Mouse (Mus musculus): ENCODE measurements around the gene Cobl.

Cobl gene

DNA sequence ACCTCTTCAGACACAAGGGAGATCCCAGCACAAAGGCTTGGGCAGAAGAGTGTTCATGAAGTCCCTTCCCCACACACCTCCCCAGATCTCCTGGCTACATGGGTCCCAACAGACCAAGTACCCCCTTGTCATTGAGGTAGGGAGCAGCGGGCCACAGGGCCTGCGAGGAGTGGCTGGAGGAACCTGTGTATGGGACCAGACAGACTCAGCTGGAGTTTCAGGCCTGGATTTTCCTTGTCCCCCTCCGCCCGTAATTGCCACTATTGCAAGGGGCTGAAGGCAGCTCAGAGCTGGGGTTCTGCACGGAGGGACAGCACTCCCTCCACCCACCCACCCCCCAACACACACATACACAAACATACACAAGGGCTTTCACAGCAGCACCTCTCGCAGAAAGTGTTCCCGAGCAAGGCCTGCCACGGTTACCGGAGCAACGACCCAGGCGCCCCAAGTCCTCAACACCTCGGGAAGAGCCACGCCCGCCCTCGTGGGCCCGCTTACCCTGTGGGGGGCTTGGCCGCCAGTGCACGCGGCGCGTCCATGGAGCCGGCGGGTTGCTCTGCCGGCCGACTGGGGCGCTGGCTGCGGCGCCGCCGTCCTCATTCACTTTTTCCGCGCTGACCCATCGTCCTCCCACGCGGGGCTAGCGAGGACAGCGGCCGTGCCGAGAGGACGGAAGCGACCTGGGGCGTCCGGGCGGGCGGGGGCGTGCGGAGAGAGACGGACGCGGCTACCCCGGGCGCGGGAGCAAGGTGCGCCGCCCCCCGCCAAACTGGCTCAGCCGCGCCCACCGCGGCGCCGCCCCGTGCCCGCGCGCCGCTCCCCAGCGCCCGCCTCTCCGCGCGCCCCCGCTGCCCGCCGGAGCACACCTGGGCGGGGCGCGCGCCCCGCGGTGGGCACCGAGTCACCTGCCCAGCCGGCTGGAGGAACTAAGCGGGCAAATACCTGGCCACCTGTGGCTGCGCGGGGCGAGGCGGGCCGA is at the start of gene Cobl:
Cobl (minus strand) TSS at position 780 of the 982 bp plus-strand sequence.
- DNase-seq (ENCODE audit: low read depth) = no peak

DNA sequence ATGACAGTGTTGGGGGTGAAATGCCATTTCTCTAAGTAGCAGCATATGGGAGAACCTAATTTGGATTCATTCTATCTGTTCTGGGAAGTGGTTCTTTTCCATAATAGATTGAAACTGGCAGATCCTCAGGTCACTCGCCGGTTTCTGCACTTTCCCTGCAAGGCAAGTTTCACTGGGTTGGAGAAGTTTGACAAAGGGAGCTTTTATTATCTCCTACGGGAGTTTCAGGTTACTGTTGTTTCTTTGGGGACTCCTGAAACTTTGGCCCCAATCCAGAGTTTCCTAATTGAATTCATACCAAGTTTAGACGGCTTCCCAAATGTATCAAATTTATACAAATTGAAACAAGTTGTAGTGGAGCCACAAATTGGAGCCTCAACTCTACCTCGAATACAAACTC is 49.0 kb upstream of the Cobl start:
- DNase-seq (ENCODE audit: low read depth) = no peak

- DNase-seq (ENCODE audit: low read depth) = no peak
These were observed 41.7 kb upstream of the Cobl start for GRCm38 (mm10) chr11:12506371-12506890.

DNA sequence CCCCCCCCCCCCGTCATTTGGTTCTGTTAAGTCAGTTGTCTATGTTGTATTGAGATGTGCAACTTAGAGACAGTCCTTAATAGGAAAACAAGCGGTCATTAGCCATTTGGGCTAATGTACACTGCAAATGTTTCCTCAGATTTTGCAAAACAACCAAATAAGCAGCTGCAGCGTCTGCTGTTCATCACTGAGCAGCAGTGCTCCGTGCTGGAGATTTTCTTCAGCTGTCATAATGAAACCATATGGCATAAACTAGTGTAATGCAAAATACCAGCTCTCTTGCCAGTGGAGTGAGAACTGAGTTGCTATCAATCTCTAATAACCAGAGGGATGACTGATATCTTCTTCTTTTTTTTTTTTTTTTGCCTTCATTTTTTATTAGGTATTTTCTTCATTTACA is 39.0 kb upstream of the Cobl start:
- no peak for DNase-seq (ENCODE audit: low read depth)

DNA sequence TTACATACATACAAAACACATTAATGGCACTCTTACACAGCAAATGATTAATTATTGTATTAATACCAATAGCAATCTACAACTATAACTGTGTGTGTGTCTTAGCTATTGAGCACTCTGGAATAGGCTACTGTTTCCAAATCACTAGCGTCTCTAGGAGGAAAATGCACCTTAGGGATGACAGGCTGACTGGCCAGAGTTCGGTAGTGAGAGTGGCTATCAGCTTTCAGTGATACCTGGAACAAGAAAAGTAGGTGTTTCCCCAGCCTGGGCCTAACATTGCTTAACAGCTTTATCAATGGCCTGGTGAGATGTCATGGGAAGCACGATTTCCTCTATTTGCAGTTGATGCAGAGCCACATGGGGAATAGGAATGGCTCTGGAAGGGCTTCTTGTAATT is 37.0 kb upstream of the Cobl start:
- DNase-seq (ENCODE audit: low read depth) = no peak

GRCm38 (mm10) chr11:12493791-12494190 is 29.0 kb upstream of the Cobl start:
- DNase-seq (ENCODE audit: low read depth) = no peak

DNA sequence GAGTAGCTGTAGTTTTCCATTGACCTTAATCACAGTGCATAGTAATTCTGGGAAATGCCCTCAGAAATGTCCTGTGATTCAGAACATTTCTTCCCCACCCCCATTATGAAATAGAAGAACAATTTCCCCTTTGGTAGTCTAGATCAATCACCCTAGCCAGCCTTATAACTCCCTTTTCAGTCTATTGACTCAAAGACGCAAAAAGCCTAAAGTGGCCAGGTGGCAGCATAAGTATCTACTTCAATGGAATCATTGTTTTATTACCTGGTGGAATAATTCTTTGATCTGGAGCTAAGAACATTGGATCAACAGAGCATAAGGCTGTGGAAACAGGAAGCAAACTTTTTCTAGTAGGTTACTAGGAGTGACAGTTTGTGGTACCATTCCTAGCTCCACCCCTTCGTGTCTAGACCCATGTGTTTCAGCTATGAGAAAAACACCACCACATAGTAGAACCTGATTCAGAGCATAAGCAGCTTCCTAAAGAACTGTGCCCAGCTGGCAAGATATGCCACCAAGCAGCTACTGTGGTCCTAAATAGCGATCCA is 15.2 kb upstream of the Cobl start:
- DNase-seq (ENCODE audit: low read depth) = no peak

DNA sequence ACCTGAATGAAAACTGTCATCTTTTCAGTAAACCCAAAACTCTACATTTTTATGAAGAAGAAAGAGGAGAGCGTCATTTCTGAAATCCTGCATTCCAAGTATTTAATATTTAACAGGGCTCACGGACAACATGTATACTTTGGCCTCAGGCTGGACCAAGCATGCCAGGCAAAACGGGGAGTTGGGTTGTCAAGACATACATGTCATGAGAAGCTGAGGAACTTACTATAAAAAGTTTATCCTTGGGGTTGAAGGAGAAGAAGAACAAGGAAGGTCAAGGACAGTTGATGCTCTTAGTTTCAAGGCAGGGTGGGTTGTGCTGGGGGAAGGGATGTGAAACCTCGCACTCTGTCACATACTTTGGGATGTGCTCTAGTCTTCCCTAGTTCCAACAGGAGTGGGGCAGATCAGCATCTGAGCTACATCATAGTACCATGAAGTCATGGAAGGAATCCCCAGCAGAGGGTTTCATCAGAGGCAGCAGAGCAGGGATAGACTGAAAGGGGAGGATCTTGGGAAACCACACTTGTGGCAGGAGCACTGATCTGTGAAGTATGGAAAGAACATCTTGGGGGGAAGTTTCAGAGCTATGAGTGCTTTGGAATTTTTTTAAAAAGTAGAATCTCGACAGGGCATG is 9.7 kb upstream of the Cobl start:
- no peak for DNase-seq (ENCODE audit: low read depth)

DNA sequence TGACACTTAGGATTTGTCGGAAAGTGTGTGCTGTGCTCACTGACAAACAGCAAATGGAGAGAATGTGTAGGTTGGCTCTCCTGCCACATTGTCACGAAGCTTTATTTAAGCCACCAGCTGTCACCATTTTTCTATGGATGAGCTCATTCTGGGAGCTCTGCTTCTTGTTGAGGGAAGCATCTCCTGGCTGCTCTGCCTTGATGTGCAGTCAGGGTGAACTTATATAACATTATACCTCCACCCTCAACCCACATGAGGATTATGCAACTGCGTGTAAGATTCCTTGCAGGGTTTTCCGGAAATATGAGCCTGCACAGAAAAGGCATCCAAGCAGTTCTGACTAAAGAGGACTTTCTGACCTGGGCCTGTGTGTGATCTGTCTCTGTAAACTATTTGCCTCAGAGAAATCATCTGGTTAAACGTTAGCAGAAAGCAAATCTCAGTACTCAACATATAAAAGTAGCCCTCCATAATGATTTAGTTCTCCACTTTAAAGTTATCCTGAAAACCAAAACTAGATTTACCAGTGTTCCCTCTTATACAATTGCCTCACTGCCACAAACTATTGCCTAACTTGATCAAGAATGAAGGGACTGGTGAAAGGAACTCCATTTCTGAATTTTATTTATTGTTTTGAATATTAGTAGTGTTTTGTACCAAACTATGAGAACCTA is 9.0 kb upstream of the Cobl start:
- no peak for DNase-seq (ENCODE audit: low read depth)

GRCm38 (mm10) chr11:12469638-12470037 is 4.9 kb upstream of the Cobl start:
- no peak for DNase-seq (ENCODE audit: low read depth)

- no peak for DNase-seq (ENCODE audit: low read depth)
These were observed 3.9 kb upstream of the Cobl start for GRCm38 (mm10) chr11:12468661-12469060.

DNA sequence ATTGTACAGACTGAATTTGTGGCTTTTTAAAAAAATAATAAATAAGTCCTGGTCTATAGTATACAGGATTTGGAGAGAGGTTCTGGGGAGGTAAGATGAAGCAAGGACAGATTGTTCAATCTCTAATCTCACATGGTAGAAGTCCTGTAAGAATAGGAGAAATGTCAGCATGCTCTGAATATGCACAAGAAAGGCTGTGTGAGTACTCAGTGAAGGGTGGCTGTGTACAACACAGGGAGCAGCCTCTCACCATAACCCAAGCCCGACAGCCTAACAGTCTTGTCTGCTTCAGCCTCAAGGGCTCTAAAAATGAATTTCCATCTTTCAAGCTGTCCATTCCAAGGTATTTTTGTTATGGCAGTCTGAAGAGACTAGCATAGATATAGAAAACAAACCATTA is 3.1 kb upstream of the Cobl start:
- DNase-seq (ENCODE audit: low read depth) = no peak

- DNase-seq (ENCODE audit: low read depth) = no peak
These were observed 2.5 kb upstream of the Cobl start for GRCm38 (mm10) chr11:12467217-12467616.

GRCm38 (mm10) chr11:12466606-12467005 is 1.8 kb upstream of the Cobl start:
- no peak for DNase-seq (ENCODE audit: low read depth)

- DNase-seq (ENCODE audit: low read depth) = no peak
These were observed 469 bp upstream of the Cobl start for GRCm38 (mm10) chr11:12465229-12465628.

DNA sequence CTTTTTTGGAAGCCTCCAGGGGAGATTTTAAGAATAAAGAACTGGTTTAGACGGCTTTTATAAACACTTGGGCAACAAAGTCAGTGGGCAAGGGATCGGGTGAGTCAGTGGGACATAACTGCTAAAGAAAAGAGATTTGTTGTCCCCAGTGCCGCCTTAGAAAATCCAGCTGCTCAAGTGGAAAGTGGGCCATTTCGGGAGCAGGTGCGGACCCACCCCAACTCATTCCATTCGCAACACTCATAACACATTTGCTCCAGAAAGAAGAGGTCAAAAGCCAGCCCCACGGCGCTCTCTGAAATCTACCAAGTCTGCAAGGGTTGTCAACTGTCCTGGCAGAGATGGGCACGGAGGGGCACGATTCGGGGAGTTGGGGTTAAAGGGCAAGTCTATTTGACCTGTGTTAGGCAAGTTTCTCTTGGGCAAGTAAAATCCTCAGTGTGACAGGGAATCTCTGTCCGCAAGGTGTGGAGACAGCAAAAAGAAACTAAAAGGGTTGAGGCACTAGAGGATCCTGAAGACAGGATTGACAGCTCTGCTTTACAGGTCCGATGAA is 1.1 kb downstream of the Cobl start:
- DNase-seq (ENCODE audit: low read depth) = no peak

GRCm38 (mm10) chr11:12459781-12460581 is 4.8 kb downstream of the Cobl start:
- no peak for DNase-seq (ENCODE audit: low read depth)

GRCm38 (mm10) chr11:12458814-12459213 is 5.9 kb downstream of the Cobl start:
- DNase-seq (ENCODE audit: low read depth) = no peak

DNA sequence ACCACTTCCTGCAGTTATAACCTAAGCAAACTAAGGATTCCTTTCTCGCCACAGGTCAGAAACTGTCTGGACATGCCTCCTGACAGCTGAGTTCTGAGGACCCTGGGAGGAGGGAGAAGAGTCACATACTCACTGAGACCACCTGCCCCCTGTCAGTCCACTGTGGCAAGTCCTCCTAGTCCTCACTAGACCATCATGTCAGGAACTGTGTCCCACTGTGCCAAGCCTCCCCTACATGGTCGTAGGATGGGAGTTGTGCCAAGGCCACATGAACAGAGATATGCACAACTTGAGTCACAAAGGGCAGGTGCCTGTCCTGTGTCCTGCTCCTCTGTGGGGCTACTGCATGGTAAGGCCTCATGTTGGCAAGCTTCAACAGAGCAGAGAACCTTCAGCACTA is 6.4 kb downstream of the Cobl start:
- no peak for DNase-seq (ENCODE audit: low read depth)

DNA sequence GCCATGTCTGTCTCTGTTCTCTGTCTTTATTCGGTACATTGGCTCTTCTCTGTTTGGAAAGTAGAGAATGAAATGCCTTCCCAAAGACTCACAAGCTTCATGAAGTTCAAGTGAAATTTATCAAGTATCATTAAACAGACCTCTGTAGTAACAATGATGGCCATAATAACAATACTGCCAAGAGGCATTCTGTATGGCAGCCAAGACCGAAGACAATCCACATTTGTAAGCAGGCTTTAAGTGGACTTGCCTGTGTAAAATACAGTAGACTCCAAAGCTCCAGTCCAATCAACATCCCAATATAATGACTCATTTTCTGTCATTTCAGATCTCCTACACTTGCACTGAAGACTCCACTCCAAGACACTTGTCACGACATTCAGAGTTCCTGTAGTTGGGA is 16.7 kb downstream of the Cobl start:
- no peak for DNase-seq (ENCODE audit: low read depth)

DNA sequence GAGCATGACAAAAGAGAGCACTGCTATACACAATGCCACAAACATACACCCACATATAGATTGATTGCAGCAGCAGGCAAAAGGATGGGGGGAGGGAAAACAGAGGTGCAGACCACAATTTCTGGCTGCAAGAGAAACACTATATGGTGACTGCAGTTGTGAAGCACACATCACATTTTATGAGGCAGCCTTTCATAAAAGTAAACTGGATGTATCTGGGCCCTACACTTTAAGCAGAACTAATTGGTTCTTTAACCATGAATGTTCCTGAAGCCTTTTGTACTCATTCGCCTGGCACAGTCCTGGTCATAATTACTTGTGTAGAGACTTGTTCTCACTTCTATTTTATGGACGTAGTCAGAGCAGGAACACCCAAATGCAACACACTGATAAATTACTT is 19.5 kb downstream of the Cobl start:
- DNase-seq (ENCODE audit: low read depth) = no peak
